Mouse (Mus musculus) adrenal gland, postnatal 25 days (tissue): ENCODE measurements around the gene Gm4969. TPM values are rescaled to one million over a fixed set of nuclear protein-coding genes. Genes with fewer than 3 reads are reported as not detected.
A peak's percentile ranks its signal among the peaks of the same experiment; 100 is the strongest.
"Not testable (repeated sequence)": the region's sequence is repeated elsewhere in the genome, so short reads cannot be mapped to it uniquely, and the experiment has no call there.

Experiments used
- DNase-seq: peaks from one replicate; pipeline ENCODE4 v3.0.0; 2021; ENCODE audit warnings: mixed read lengths
- long read RNA-seq: library from polyadenylated mRNA; stranded (forward); transcript quantifications from one replicate; pipeline ENCODE4 v2.0.0, GENCODE M21; 2021
- total RNA-seq: library from RNA; stranded (reverse); gene quantifications from 2 replicates; pipeline ENCODE4 v1.2.3, GENCODE M21; 2021

The Gm4969 gene
- 0.09 TPM in 1 of 2 replicates, not detected in the other for total RNA-seq
- long read RNA-seq = 0 reads

- peak; percentile 62 for DNase-seq
Measured at GRCm38 (mm10) chr7:19118028-19118771, at the start of gene Gm4969. Gene Gm4969 (minus strand): TSS chr7:19118368.

GRCm38 (mm10) chr7:19166990-19167389, 48.8 kb upstream of the Gm4969 start:
- DNase-seq = no peak

- no peak for DNase-seq
Measured at GRCm38 (mm10) chr7:19165656-19166423, 47.7 kb upstream of the Gm4969 start, which contains the start of gene Gipr. Gene Gipr (minus strand): TSS chr7:19166127.

- DNase-seq = no peak
Measured at GRCm38 (mm10) chr7:19164978-19165377, 46.8 kb upstream of the Gm4969 start.

- DNase-seq = no peak
Measured at GRCm38 (mm10) chr7:19164189-19164588, 46.0 kb upstream of the Gm4969 start.

- DNase-seq = no peak
Measured at GRCm38 (mm10) chr7:19163752-19164151, 45.6 kb upstream of the Gm4969 start.

- no peak for DNase-seq
Measured at GRCm38 (mm10) chr7:19162928-19163327, 44.8 kb upstream of the Gm4969 start.

- DNase-seq = no peak
Measured at GRCm38 (mm10) chr7:19160115-19160514, 41.9 kb upstream of the Gm4969 start.

GRCm38 (mm10) chr7:19159411-19159810, 41.2 kb upstream of the Gm4969 start:
- DNase-seq = no peak

- no peak for DNase-seq
Measured at GRCm38 (mm10) chr7:19158601-19159000, 40.4 kb upstream of the Gm4969 start.

GRCm38 (mm10) chr7:19157160-19157800, 39.1 kb upstream of the Gm4969 start:
- peak; percentile 93 for DNase-seq

GRCm38 (mm10) chr7:19155825-19156475, 37.8 kb upstream of the Gm4969 start:
- peak; percentile 51 for DNase-seq

- no peak for DNase-seq
Measured at GRCm38 (mm10) chr7:19154796-19155195, 36.6 kb upstream of the Gm4969 start.

- DNase-seq = not testable (repeated sequence)
Measured at GRCm38 (mm10) chr7:19151121-19151520, 33.0 kb upstream of the Gm4969 start.

- peak; percentile 98 for DNase-seq
Measured at GRCm38 (mm10) chr7:19149626-19150025, 31.5 kb upstream of the Gm4969 start, which contains the start of gene Snrpd2. Gene Snrpd2 (plus strand): TSS chr7:19149722.

- peak; percentile 95 for DNase-seq
Measured at GRCm38 (mm10) chr7:19148875-19149541, 30.8 kb upstream of the Gm4969 start, which contains the start of gene Qpctl. Gene Qpctl (minus strand): TSS chr7:19149291.

GRCm38 (mm10) chr7:19148180-19148874, 30.2 kb upstream of the Gm4969 start:
- no peak for DNase-seq

GRCm38 (mm10) chr7:19147497-19148045, 29.4 kb upstream of the Gm4969 start:
- no peak for DNase-seq

- DNase-seq = no peak
Measured at GRCm38 (mm10) chr7:19146793-19147192, 28.6 kb upstream of the Gm4969 start.

- DNase-seq = peak; percentile 65
Measured at GRCm38 (mm10) chr7:19137380-19137779, 19.2 kb upstream of the Gm4969 start.
